Mouse (Mus musculus) MEL (cell line): ENCODE data around the gene Entr1.

Experiments
- CHD1 ChIP-seq: IDR thresholded peaks from 2 replicates; pipeline ENCODE4 v1.6.1; 2012; ENCODE audit warnings: low read depth, mild to moderate bottlenecking, inconsistent platforms, low read length, improper control_type of control experiment
- GATA1 ChIP-seq: IDR thresholded peaks from 2 replicates; pipeline ENCODE4 v1.6.1; 2011; ENCODE audit warnings: low read depth, low read length, improper control_type of control experiment
- POLR2A ChIP-seq, 2 experiments: IDR thresholded peaks; 2 replicates each; pipeline ENCODE4 v1.6.1; 2011 to 2012; ENCODE audit warnings: low read length in 2 of 2, mild to moderate bottlenecking in 2 of 2, control low read depth in 1 of 2, improper control_type of control experiment in 1 of 2, low read depth in 1 of 2, moderate library complexity in 1 of 2; ENCODE audit not compliant: control insufficient read depth in 1 of 2, insufficient read depth in 1 of 2, poor library complexity in 1 of 2

DNA sequence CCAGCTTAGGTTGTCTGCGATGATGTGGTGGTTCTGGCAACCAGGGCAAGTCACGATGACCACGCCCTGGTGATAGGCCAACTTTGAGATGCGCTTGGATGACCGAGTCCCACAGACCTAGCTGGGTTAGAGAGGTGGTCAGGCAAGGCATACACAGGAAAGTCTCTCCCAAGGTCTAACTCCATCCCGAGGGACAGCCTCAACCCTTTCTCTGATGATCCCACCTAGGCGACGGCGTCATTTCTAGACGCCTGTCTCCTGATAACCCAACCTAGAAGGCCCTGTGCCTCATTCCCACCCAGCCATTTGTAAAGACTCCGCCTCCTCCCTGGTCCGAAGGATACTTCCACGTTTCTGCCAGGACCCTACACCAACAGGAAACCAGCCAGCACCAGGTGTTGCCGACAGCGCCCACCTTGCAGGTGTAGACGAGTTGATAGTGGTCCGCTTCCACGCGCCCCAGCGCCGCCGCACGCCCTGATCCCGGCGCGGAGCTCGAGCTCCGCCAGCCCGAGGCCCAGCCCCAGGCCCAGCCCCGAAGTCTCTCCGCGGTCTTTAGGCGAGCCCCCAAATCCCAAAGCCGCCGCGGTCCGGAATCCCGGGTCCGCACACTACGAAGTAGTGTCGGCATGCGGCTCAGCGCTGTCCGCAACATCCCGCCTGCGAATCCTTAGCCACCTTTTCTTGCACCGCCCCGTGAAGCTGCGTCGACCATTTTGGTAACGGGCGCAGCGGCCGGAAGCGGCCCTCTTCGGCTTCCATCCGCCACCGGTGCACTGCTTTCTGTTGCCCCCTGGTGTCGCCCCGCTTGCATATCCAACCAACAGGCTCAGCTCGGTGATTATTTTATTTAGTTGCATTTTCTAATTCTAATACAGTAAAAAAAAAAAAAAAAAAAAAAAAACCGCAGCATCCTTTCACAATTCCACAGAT, 37.5 kb downstream of the Entr1 start, which contains the start of gene Dnlz:
- TF ChIP-seq POLR2A (IDR thresholded peaks at IDR 0.05; ENCODE audit: control insufficient read depth in 1 of 2, insufficient read depth in 1 of 2, low read depth in 1 of 2, low read length in 2 of 2, poor library complexity in 1 of 2) (peak in 1 of 2 experiments; percentile 71; a peak in 3 of 4 replicates), CHD1 (0 out of 2 replicates have a peak, but pooled peaks have one; percentile 69), GATA1 (peak; percentile 43)
